Mouse (Mus musculus) frontal cortex, adult (tissue): ENCODE data around the gene Traf2.
"Not testable (repeated sequence)": the region's sequence is repeated elsewhere in the genome, so short reads cannot be mapped to it uniquely, and the experiment has no call there.

ENCODE experiments used
- ATAC-seq: cut with Nextera tagmentation; 2 replicates; pipeline ENCODE4 v1.9.2; 2017; ENCODE audit warnings: mild to moderate bottlenecking, moderate library complexity, mixed read lengths; ENCODE audit not compliant: low TSS enrichment

Gene Traf2

DNA sequence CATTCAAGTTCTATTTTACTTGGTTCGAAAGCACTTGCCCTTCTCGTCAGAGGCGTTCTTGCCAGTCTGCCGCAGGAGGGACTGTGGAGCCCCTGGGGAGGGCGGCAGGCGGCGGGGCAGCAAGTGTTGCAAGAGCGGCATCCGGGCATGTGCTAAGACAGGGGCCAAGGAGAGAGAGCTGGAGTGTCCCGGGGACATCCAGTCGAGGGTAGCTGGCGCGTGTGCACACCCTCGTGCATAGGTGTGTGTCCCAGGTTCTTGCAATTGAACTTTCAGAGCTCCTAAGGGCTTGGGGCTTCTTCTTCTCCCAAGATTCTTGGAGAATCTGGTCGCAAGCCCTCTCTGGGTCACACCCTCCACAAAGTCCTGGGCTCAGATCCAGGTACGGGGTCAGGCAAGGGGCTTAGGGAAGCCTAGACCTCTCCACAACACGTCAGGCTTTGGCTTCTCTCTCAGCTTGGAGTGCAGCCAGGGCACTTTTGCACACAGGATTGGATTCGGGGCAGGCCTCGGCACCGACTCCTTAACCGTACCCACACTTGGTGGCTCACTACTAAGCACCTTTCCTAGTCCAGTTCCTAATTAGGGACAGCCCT lies 28.8 kb upstream of the Traf2 start:
- no peak for ATAC-seq

GRCm38 (mm10) chr2:25574579-25575431 lies 28.1 kb upstream of the Traf2 start, which contains the start of the genes Mamdc4 and Phpt1:
Gene Mamdc4, minus strand, starts transcription at chr2:25574845.
Gene Phpt1, minus strand, starts transcription at chr2:25575224.
- ATAC-seq: peak; percentile 90

GRCm38 (mm10) chr2:25574136-25574535 lies 27.4 kb upstream of the Traf2 start:
- no peak for ATAC-seq

DNA sequence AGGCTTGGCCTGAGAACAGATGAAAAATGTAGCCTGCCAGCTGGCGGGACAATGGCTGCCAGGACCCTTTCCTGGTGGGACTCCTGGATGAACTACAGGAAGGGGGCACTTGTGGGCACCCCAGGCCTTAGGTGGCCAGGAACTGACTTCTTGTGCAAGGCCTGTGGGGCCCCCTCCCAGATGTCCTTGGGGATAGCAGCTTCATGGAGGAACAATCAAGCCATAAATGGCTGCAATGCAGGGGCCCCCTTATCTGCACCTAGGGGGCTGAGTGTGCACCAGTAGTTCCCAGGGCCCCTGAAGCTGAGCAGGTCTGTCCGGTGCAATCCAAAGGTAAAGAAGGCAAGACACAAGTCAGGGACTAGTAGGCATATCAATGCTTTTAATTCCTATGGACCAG lies 26.3 kb upstream of the Traf2 start:
- ATAC-seq: no peak

DNA sequence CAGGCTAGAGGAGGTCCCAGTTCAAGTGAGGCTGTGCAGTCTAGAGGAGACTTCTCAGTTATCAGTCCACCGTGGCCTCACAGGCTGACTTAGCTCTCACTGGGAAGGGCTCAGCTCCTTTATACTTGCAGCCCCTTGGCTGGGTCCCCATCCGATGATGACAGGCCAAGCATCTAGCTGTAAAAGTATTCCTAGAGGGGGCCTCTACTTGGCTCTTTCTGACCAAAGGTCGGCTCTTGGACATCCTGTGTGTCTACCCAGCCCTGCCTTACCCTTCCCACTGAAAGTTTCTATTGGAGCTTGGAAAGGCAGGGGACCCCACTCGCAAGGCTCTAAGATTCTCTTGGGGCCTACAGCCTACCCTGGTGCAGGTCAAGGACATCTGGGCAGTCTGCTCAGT lies 24.5 kb upstream of the Traf2 start:
- ATAC-seq: no peak

GRCm38 (mm10) chr2:25569323-25569722 lies 22.6 kb upstream of the Traf2 start:
- no peak for ATAC-seq

GRCm38 (mm10) chr2:25568473-25569019 lies 21.8 kb upstream of the Traf2 start:
- ATAC-seq: no peak

DNA sequence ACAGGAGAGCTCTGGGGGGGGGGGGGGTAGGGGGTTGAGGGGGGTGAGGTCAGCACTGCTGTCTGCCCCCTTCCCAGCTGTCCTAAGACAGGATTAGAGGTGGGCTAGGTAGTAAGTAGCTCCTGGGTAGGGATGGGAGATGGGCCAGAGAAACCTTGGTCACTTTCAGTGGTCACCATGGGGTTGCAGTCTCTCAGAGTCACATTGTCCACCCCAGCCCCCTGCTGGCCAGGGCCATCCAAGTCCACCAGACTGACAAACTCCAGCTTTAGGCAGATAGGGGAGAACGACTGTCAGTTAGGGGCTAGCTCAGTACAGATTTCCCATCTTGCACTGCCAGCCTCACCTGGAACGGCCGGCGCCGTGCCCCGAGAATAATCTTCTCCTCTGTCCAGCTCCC lies 19.8 kb upstream of the Traf2 start:
- no peak for ATAC-seq

DNA sequence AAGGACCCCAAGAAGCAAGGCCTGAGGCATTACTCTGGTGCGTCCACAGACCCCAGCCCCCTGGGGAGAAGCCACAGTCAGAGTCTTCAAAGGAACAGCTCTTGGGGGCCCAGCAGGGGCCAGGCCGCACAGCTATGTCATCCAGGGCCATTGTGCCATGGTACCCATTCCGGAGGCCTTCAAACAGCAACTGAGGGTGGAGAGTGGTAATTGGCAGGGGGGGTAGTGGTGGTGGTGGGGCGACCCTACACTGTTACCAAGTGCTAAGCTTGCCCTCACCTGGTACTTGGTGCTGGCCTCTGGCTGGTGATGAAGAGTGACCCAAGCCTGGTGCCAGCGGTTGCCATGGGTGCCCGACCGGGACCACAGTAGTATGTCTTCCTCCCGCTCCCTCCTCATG lies 19.0 kb upstream of the Traf2 start:
- ATAC-seq: no peak

DNA sequence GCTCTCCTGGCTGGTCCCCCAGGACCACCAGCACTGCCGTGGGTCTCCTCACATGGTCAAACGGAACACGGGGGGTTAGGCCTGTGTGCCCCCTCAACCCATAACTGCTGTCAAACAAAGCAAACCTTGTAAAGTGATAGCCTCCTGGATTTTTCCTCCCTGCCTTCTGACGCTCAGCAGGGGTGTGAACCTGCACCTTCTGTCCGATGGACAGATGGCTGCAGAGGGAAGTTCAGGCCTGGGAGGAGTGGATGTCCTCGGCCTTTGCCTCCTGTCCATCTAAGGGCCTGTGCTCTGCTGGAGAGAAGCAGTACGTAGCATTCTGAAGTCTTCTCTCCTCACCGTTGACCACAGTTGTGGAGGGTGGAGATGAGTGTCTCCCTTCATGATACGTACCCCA lies 15.2 kb upstream of the Traf2 start:
- ATAC-seq: no peak

- ATAC-seq: no peak
Observed at GRCm38 (mm10) chr2:25560551-25560950, 13.8 kb upstream of the Traf2 start.

DNA sequence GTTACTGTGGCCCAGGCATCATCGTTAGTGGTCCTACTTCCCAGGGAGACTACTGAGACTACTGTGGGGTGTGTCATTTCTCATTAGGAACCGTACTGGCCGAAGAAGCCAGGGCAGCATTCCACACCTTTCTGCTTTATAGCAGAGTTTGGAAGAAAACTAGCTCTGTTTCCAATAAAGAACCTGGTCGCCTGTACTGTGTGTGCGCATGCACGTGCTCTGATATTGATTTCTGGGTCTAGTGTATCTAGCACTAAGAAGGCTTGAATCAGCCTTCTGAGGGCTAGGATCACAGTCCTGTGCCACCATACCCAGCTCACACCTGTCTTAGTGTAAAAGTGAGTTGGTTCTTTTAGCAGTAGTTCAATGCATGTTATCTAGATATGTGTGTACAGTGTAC lies 12.0 kb upstream of the Traf2 start:
- no peak for ATAC-seq

- no peak for ATAC-seq
Observed at GRCm38 (mm10) chr2:25557964-25558360, 11.2 kb upstream of the Traf2 start.

DNA sequence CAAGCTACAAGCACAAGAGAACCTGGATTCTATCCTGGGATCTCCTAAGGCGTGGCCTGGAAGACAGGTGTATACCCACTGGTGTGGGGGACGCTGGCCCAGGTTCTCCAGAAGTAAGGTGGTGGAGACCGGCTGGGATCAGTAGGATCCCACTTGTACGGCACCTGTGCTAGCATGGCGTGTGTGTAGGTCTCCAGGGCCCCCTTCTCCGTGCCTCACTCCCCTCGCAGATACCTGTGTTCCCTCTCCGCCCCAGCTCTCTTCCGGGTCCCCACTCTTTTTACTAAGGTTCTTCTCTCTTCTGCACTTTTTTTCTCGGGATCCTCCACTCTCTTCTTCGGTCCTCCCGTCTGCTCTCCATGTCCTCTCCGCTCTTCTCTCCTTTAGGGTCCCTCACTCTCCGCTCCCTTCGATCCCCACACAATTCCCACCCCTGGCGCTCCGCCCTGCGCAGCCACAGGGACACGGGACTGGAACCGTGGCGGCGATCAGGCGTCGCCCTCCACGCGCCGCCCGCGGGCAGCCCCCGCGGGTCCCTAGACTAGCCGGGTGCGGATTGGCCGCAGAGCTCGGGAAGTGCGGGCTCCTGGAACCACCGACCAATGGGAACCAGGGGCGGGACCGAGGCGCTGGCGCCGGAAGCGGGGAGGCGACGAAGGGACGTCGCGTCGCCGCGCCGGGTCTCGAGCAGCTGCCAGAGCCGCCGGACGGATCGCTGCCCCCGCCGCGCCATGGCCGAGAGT lies 10.7 kb upstream of the Traf2 start, which contains the start of gene Edf1:
Gene Edf1, plus strand, starts transcription at position 627 of the 743 bp plus-strand sequence.
- ATAC-seq: peak; percentile 99

- no peak for ATAC-seq
Observed at GRCm38 (mm10) chr2:25556296-25556695, 9.6 kb upstream of the Traf2 start.

GRCm38 (mm10) chr2:25555479-25555878 lies 8.7 kb upstream of the Traf2 start:
- ATAC-seq: not testable (repeated sequence)

DNA sequence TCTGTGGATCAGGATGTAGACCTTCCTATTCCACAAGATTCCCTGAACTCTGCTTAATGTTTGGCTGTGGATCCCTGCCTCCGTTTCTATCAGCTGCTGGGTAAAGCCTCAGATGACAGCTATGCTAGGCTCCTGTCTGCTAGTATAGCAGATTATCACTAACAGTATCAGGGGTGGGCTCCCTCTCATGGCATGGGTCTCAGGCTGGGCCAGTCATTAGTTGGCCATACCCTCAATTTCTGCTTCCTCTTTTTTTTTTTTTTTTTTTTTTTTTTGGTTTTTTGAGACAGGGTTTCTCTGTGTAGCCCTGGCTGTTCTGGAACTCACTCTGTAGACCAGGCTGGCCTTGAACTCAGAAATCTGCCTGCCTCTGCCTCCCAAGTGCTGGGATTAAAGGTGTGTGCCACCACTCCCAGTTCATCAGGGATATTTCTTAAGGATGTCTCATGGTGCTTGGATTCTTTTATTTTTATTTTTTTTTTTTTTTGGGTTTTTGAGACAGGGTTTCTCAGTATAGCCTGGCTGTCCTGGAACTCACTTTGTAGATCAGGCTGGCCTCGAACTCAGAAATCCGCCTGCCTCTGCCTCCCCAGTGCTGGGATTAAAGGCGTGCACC lies 6.5 kb upstream of the Traf2 start:
- not testable (repeated sequence) for ATAC-seq

- no peak for ATAC-seq
Observed at GRCm38 (mm10) chr2:25551186-25551585, 4.4 kb upstream of the Traf2 start.

- no peak for ATAC-seq
Observed at GRCm38 (mm10) chr2:25549021-25549991, 2.6 kb upstream of the Traf2 start.

- ATAC-seq: peak; percentile 11; the same call in 1 of the 2 replicates
Observed at GRCm38 (mm10) chr2:25545996-25546810, 537 bp downstream of the Traf2 start.
